Mouse (Mus musculus): ENCODE data around the gene Slc25a3. TPM values are rescaled to one million over a fixed set of nuclear protein-coding genes. Genes with fewer than 3 reads are reported as not detected.

The Slc25a3 gene
- polyA plus RNA-seq, 1 experiment from 2014 or later = 482 TPM

GRCm38 (mm10) chr10:91137400-91137799, 13.5 kb upstream of the Slc25a3 start:
- 80% methylated on average over 9 of the region's 9 CpGs for WGBS
- Histone ChIP-seq H3K4me2 (replicated peaks) (no peak overlapping the region), H3K4me1 (peaks cover 5% of the 10 kb centered on the region; the same call in 1 of the 2 replicates), H3K9ac (replicated peaks) (no peak overlapping the region), H3K27ac (replicated peaks) (no peak overlapping the region), H3K27me3 (no peaks in the 10 kb centered on the region), H3K9me3 (no peaks in the 10 kb centered on the region), H3K4me3 (no peak overlapping the region), H3K36me3 (no peaks in the 10 kb centered on the region)
- no peak for ATAC-seq (replicated peaks)

- H3K27me3 ChIP-seq = no peaks in the 10 kb centered on the region
- H3K9me3 ChIP-seq = no peaks in the 10 kb centered on the region
- H3K36me3 ChIP-seq = no peaks in the 10 kb centered on the region
- no peak overlapping the region for H3K4me2 ChIP-seq (replicated peaks)
- ATAC-seq (replicated peaks) = peak; percentile 68
- no peak overlapping the region for H3K9ac ChIP-seq (replicated peaks)
- 35% methylated on average over 7 of the region's 7 CpGs for WGBS
- H3K4me3 ChIP-seq = no peak overlapping the region
- H3K4me1 ChIP-seq = peaks cover 5% of the 10 kb centered on the region; the same call in 1 of the 2 replicates
- H3K27ac ChIP-seq (replicated peaks) = peak overlapping the region; percentile 50; the same call in 1 of the 2 replicates
Measured at GRCm38 (mm10) chr10:91135302-91135972, 11.6 kb upstream of the Slc25a3 start.

GRCm38 (mm10) chr10:91131565-91131964, 7.7 kb upstream of the Slc25a3 start:
- peaks cover 5% of the 10 kb centered on the region; the same call in 1 of the 2 replicates for H3K4me1 ChIP-seq
- H3K27ac ChIP-seq (replicated peaks) = no peak overlapping the region
- H3K4me2 ChIP-seq (replicated peaks) = no peak overlapping the region
- H3K36me3 ChIP-seq = no peaks in the 10 kb centered on the region
- H3K4me3 ChIP-seq = no peak overlapping the region
- no peak for ATAC-seq (replicated peaks)
- H3K27me3 ChIP-seq = no peaks in the 10 kb centered on the region
- no peaks in the 10 kb centered on the region for H3K9me3 ChIP-seq
- WGBS = 66% methylated on average over 1 of the region's 1 CpGs
- no peak overlapping the region for H3K9ac ChIP-seq (replicated peaks)

GRCm38 (mm10) chr10:91130792-91131191, 6.9 kb upstream of the Slc25a3 start:
- Histone ChIP-seq H3K9ac (replicated peaks) (no peak overlapping the region), H3K27me3 (no peaks in the 10 kb centered on the region), H3K27ac (replicated peaks) (no peak overlapping the region), H3K9me3 (no peaks in the 10 kb centered on the region), H3K4me3 (no peak overlapping the region), H3K36me3 (no peaks in the 10 kb centered on the region), H3K4me2 (replicated peaks) (no peak overlapping the region), H3K4me1 (peaks cover 5% of the 10 kb centered on the region; the same call in 1 of the 2 replicates)
- 81% methylated on average over 3 of the region's 3 CpGs for WGBS
- no peak for ATAC-seq (replicated peaks)

- no peak for ATAC-seq (replicated peaks)
- 78% methylated on average over 1 of the region's 1 CpGs for WGBS
- no peaks in the 10 kb centered on the region for H3K9me3 ChIP-seq
- H3K27ac ChIP-seq (replicated peaks) = no peak overlapping the region
- H3K4me1 ChIP-seq = no peaks in the 10 kb centered on the region
- no peak overlapping the region for H3K4me3 ChIP-seq
- H3K27me3 ChIP-seq = no peaks in the 10 kb centered on the region
- no peaks in the 10 kb centered on the region for H3K36me3 ChIP-seq
- H3K9ac ChIP-seq (replicated peaks) = no peak overlapping the region
- no peak overlapping the region for H3K4me2 ChIP-seq (replicated peaks)
Measured at GRCm38 (mm10) chr10:91128551-91129160, 4.8 kb upstream of the Slc25a3 start.

DNA sequence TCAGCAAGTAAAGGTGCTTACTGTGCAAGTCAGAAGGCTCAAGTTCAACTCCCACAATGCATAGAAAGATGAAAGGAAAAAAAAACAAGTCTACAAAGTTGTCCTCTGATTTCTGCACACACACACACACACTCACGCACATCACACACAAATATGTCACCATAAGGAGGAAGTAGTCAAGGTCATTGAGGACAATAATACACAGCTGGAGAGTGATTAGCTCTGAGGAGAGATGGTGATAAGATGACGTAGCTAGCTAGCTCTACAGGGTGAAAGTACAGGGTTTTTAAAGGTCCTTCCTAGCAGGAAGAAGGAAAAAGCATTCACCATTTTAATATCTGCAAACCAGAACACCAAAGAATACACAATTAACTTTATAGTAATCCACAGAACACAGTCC, 3.5 kb upstream of the Slc25a3 start:
- no peak overlapping the region for H3K4me2 ChIP-seq (replicated peaks)

DNA sequence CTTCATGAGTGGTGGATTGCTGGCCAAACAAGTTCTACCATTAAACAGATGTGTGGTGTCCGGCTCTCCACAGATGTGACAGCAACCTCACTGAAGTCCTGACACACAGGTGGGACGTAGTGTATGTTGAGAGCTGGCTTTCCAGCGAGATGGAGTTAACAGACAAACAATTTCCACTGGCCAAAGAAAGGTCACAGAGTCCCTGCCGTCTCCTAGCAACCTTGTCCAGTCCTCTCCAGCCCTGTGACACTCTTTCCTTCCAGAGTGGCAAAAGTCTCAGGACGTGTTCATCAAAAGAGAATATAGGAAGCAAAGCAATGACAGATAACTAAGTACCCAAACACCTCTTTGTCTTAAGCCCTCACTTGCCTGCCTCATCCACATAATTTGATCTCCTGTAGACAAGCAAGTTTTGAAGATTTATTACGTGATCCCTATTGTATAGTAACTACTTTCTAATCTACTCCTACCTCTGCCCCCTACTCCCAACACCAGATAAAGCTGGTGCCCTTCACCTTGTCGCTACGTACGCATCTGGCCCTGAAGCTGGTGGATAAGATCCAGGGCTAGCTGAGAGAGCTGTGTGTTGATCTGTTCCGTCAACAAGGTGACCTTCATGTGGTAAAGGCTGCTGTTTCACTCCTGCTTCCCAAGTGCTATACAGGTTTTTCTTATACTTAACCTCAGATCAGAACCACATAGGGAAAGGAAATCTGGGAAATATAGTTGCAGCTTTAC, 2.9 kb upstream of the Slc25a3 start:
- H3K9ac ChIP-seq (replicated peaks) = no peak overlapping the region
- H3K4me2 ChIP-seq (replicated peaks) = no peak overlapping the region
- 84% methylated on average over 10 of the region's 10 CpGs for WGBS
- H3K36me3 ChIP-seq = peaks cover 3% of the 10 kb centered on the region; the same call in 1 of the 2 replicates
- H3K4me1 ChIP-seq = peaks cover 14% of the 10 kb centered on the region
- no peaks in the 10 kb centered on the region for H3K27me3 ChIP-seq
- no peaks in the 10 kb centered on the region for H3K9me3 ChIP-seq
- no peak overlapping the region for H3K27ac ChIP-seq (replicated peaks)
- no peak for ATAC-seq (replicated peaks)
- H3K4me3 ChIP-seq = no peak overlapping the region

More for the DNA sequence above, 3.5 kb upstream of the Slc25a3 start:
- ATAC-seq (replicated peaks) = no peak
- no peak overlapping the region for H3K4me3 ChIP-seq
- no peak overlapping the region for H3K27ac ChIP-seq (replicated peaks)
- no peaks in the 10 kb centered on the region for H3K27me3 ChIP-seq
- WGBS = 78% methylated on average over 2 of the region's 2 CpGs
- H3K9ac ChIP-seq (replicated peaks) = no peak overlapping the region
- H3K36me3 ChIP-seq = no peaks in the 10 kb centered on the region
- no peaks in the 10 kb centered on the region for H3K9me3 ChIP-seq
- H3K4me1 ChIP-seq = peaks cover 8% of the 10 kb centered on the region

DNA sequence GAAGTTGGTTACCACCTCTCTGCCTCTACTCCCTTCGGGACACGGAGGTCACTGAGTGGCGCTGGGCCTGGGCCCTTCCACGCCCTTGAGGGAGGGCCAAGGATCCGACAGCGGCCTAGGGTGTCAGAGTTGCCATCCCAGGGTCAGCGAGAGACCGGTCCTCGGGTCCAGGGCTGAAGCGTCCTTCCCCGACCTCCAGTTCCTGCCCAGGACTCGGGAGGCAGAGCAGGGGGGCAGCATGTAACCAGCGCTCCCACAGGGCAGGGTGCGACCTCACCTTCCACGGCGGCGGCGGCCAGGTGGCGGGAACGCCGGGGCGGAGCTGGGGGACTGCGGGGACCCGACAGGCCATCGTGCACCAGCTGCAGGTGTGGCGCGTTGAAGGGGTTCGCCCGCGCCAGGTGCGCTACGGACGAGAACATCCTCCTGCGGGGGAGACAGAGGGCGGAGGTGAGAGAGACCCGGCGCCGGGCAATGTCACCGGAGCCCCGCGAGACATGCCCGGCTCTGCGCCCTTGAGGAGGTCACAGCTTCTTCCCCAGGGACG, 505 bp downstream of the Slc25a3 start:
- peaks cover 31% of the 10 kb centered on the region for H3K36me3 ChIP-seq
- peaks cover 18% of the 10 kb centered on the region for H3K4me1 ChIP-seq
- no peaks in the 10 kb centered on the region for H3K9me3 ChIP-seq
- no peaks in the 10 kb centered on the region for H3K27me3 ChIP-seq
- peak overlapping the region; percentile 96 for H3K9ac ChIP-seq (replicated peaks)
- H3K27ac ChIP-seq (replicated peaks) = peak overlapping the region; percentile 90
- ATAC-seq (replicated peaks) = peak; percentile 66; the same call in 1 of the 2 replicates
- H3K4me2 ChIP-seq (replicated peaks) = peak overlapping the region; percentile 95
- H3K4me3 ChIP-seq = peak overlapping the region; percentile 89
- WGBS = under 1% methylated on average over 44 of the region's 44 CpGs

GRCm38 (mm10) chr10:91122646-91123045, 1.2 kb downstream of the Slc25a3 start:
- H3K27me3 ChIP-seq = no peaks in the 10 kb centered on the region
- H3K36me3 ChIP-seq = peaks cover 38% of the 10 kb centered on the region
- no peak for ATAC-seq (replicated peaks)
- peak overlapping the region; percentile 96 for H3K9ac ChIP-seq (replicated peaks)
- 32% methylated on average over 6 of the region's 6 CpGs for WGBS
- H3K27ac ChIP-seq (replicated peaks) = no peak overlapping the region
- no peaks in the 10 kb centered on the region for H3K9me3 ChIP-seq
- H3K4me1 ChIP-seq = peaks cover 18% of the 10 kb centered on the region
- peak overlapping the region; percentile 95 for H3K4me2 ChIP-seq (replicated peaks)
- peak overlapping the region; percentile 89 for H3K4me3 ChIP-seq

GRCm38 (mm10) chr10:91116958-91117357, 6.9 kb downstream of the Slc25a3 start:
- peaks cover 88% of the 10 kb centered on the region for H3K36me3 ChIP-seq
- peaks cover 5% of the 10 kb centered on the region for H3K4me1 ChIP-seq
- H3K4me2 ChIP-seq (replicated peaks) = no peak overlapping the region
- no peaks in the 10 kb centered on the region for H3K9me3 ChIP-seq
- no peaks in the 10 kb centered on the region for H3K27me3 ChIP-seq
- ATAC-seq (replicated peaks) = no peak
- no peak overlapping the region for H3K9ac ChIP-seq (replicated peaks)
- 95% methylated on average over 12 of the region's 12 CpGs for WGBS
- no peak overlapping the region for H3K27ac ChIP-seq (replicated peaks)
- H3K4me3 ChIP-seq = no peak overlapping the region

DNA sequence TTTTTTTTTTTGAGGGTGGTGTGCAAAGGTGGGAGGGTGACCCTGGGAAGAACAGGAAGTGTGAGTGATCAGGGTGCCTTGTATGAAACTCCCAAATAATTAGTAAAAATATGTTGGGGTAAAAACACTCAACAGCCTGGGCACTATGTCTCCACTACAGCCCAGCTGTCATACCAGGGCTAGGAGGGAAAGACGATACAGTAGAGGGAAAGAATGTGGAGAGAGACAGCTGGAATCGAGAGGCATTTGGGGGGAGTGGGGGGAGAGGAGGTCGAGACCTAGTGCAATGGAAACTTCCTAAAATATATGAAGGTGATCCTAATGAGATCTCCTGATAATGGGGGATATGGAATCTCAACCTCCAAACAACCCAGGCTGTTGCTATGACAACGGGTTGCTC, 14.0 kb downstream of the Slc25a3 start:
- H3K4me1 ChIP-seq = no peaks in the 10 kb centered on the region
- H3K4me3 ChIP-seq = no peak overlapping the region
- H3K9ac ChIP-seq (replicated peaks) = no peak overlapping the region
- no peak overlapping the region for H3K27ac ChIP-seq (replicated peaks)
- ATAC-seq (replicated peaks) = no peak
- H3K27me3 ChIP-seq = no peaks in the 10 kb centered on the region
- no peak overlapping the region for H3K4me2 ChIP-seq (replicated peaks)
- peaks cover 28% of the 10 kb centered on the region for H3K36me3 ChIP-seq
- WGBS = 88% methylated on average over 4 of the region's 4 CpGs
- no peaks in the 10 kb centered on the region for H3K9me3 ChIP-seq

DNA sequence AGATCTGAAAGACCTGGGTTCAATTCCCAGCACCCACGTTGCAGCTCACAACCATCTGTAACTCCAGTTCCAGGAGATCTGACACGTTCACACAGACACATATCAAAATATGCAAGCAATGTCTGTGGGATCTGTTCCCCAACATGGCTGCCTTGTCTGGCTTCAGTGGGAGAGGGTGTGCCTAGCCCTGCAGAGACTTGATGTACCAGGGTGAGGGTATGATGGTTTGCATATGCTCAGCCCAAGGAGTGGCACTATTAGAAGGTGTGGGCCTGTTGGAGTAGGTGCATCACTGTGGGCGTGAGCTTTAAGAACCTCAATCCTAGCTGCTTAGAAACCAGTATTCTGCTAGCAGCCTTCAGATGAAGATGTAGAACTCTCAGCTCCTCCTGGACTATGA, 17.9 kb downstream of the Slc25a3 start:
- WGBS = 92% methylated on average over 3 of the region's 3 CpGs
- H3K4me2 ChIP-seq (replicated peaks) = no peak overlapping the region
- H3K4me1 ChIP-seq = no peaks in the 10 kb centered on the region
- ATAC-seq (replicated peaks) = no peak
- H3K27ac ChIP-seq (replicated peaks) = no peak overlapping the region
- H3K27me3 ChIP-seq = no peaks in the 10 kb centered on the region
- no peaks in the 10 kb centered on the region for H3K9me3 ChIP-seq
- H3K4me3 ChIP-seq = no peak overlapping the region
- no peak overlapping the region for H3K9ac ChIP-seq (replicated peaks)
- H3K36me3 ChIP-seq = peaks cover 7% of the 10 kb centered on the region; the same call in 1 of the 2 replicates

All from forebrain, embryonic 15.5 days (tissue).